ENCODE assay signal across 32 mouse cellular contexts in genomic region chr14:77744638-77745240, GRCm38 (mm10).
DNase-seq lines count a peak whose midpoint lies in the region; ATAC-seq lines count a peak whose summit lies in the region.
"Had no signal": no experiment of that assay in that cellular context is flagged by ENCODE, and none has a peak within 500 bp of the region (broad histone marks: within the 10 kb centered on the region; RNA-seq: fewer than 3 reads in every experiment).

No protein-coding gene starts in this region.

- H3K4me1 ChIP-seq in heart, embryonic 11.5 days (ENCODE audit: control insufficient read depth, insufficient read depth, low read length) = no peaks in the 10 kb centered on the region
- H3K4me1 ChIP-seq: forebrain, embryonic 13.5 days; heart, embryonic 10.5 days; hindbrain, embryonic 12.5 days; intestine, embryonic 15.5 days; limb, embryonic 10.5 days; limb, embryonic 15.5 days; liver, embryonic 13.5 days; megakaryocyte, embryonic 14.5 days; midbrain, embryonic 12.5 days; neural tube, embryonic 12.5 days had no signal

- no peak overlapping the region for H3K4me3 ChIP-seq in heart, embryonic 11.5 days (ENCODE audit: low read depth, low read length)
- H3K4me3 ChIP-seq: forebrain, embryonic 13.5 days; heart, embryonic 10.5 days; hindbrain, embryonic 12.5 days; intestine, embryonic 15.5 days; limb, embryonic 10.5 days; limb, embryonic 15.5 days; liver, embryonic 13.5 days; megakaryocyte, embryonic 14.5 days; midbrain, embryonic 12.5 days; myocyte; neural tube, embryonic 12.5 days had no signal

- WGBS in heart, embryonic 11.5 days (ENCODE audit: insufficient replicate concordance) = 83% methylated on average over 5 of the region's 5 CpGs

- no peak overlapping the region for H3K9ac ChIP-seq in heart, embryonic 11.5 days (ENCODE audit: low read depth, low read length)
- H3K9ac ChIP-seq: forebrain, embryonic 13.5 days; hindbrain, embryonic 12.5 days; intestine, embryonic 15.5 days; limb, embryonic 15.5 days; liver, embryonic 13.5 days; midbrain, embryonic 12.5 days; neural tube, embryonic 12.5 days had no signal

- no peak overlapping the region for H3K4me2 ChIP-seq in heart, embryonic 11.5 days
- H3K4me2 ChIP-seq: forebrain, embryonic 13.5 days; hindbrain, embryonic 12.5 days; intestine, embryonic 15.5 days; limb, embryonic 15.5 days; liver, embryonic 13.5 days; midbrain, embryonic 12.5 days; neural tube, embryonic 12.5 days had no signal

- DNase-seq in heart, adult 11 months = peak; percentile 3
- peak; percentile 26 for DNase-seq in left cerebral cortex, adult 11 months (ENCODE audit: low spot score)
- no peak for DNase-seq in left cerebral cortex, postnatal 4 days
- peak; percentile 15 to 18 for DNase-seq in left cerebral cortex, adult 18-20 months (ENCODE audit: low spot score in 2 of 2)
- peak; percentile 27 for DNase-seq in right cerebral cortex, postnatal 25 days
- no peak for DNase-seq in cerebellum, adult 8-10 months
- no peak for DNase-seq in kidney, adult 8-10 months
- DNase-seq: adrenal gland, postnatal 25 days; cerebellum, adult 2 months; cerebellum, postnatal 36 days; gastrocnemius, postnatal 14 days; heart, postnatal 36 days; kidney, adult 2 months; liver, embryonic 13.5 days; lung, adult 18-20 months; lung, postnatal 4 days; thymus, postnatal 4 days had no signal

- H3K9me3 ChIP-seq in heart, embryonic 11.5 days (replicated peaks; ENCODE audit: control insufficient read depth, low read length) = peaks cover 18% of the 10 kb centered on the region; the same call in 1 of the 2 replicates
- H3K9me3 ChIP-seq: forebrain, embryonic 13.5 days; hindbrain, embryonic 12.5 days; intestine, embryonic 15.5 days; limb, embryonic 15.5 days; liver, embryonic 13.5 days; midbrain, embryonic 12.5 days; neural tube, embryonic 12.5 days had no signal

- intact Hi-C loops in left cerebral cortex, postnatal 4 days (cut with DNase I) = no loop called here

- no peaks in the 10 kb centered on the region for H3K27me3 ChIP-seq in heart, embryonic 11.5 days (ENCODE audit: control insufficient read depth, insufficient read depth, low read length)
- H3K27me3 ChIP-seq: forebrain, embryonic 13.5 days; hindbrain, embryonic 12.5 days; intestine, embryonic 15.5 days; limb, embryonic 15.5 days; liver, embryonic 13.5 days; megakaryocyte, embryonic 14.5 days; midbrain, embryonic 12.5 days; neural tube, embryonic 12.5 days had no signal

- ATAC-seq in heart, embryonic 11.5 days (replicated peaks; ENCODE audit: insufficient number of reproducible peaks, low FRiP score, low TSS enrichment) = no peak
- ATAC-seq: forebrain, embryonic 13.5 days; hindbrain, postnatal 0 days; intestine, embryonic 15.5 days; lung, postnatal 0 days; Patski had no signal

- H3K36me3 ChIP-seq in heart, embryonic 11.5 days (ENCODE audit: control insufficient read depth, insufficient read depth, low read length) = no peaks in the 10 kb centered on the region
- H3K36me3 ChIP-seq: heart, embryonic 10.5 days; hindbrain, embryonic 12.5 days; intestine, embryonic 15.5 days; limb, embryonic 10.5 days; limb, embryonic 15.5 days; liver, embryonic 13.5 days; midbrain, embryonic 12.5 days; neural tube, embryonic 12.5 days had no signal

- H3K27ac ChIP-seq in heart, embryonic 11.5 days (ENCODE audit: low read depth, low read length) = no peak overlapping the region
- H3K27ac ChIP-seq: forebrain, embryonic 13.5 days; heart, embryonic 10.5 days; hindbrain, embryonic 12.5 days; hindbrain, postnatal 0 days; intestine, embryonic 15.5 days; kidney, postnatal 0 days; limb, embryonic 10.5 days; limb, embryonic 15.5 days; liver, embryonic 13.5 days; midbrain, embryonic 12.5 days; neural tube, embryonic 12.5 days had no signal

Comparison
In these comparisons a context has a peak if more than half of its experiments do, and no peak if none do; other contexts are left out.
1. DNase-seq: peak in heart, adult 11 months (single experiment), left cerebral cortex, adult 11 months (single experiment), left cerebral cortex, adult 18-20 months (2 of 2) and right cerebral cortex, postnatal 25 days (single experiment); none in left cerebral cortex, postnatal 4 days (single experiment), cerebellum, adult 8-10 months (single experiment) and kidney, adult 8-10 months (0 of 2).